Mouse (Mus musculus) heart, postnatal 0 days (tissue): ENCODE measurements at regions not wholly inside any gene's neighbourhood (a gene's known extent, or its start where the extent isn't known, plus 50 kb on each side); places are given as distances from the start of the nearest gene placed in this dataset.

ENCODE experiments used
- CTCF ChIP-seq: IDR thresholded peaks from 2 replicates; pipeline ENCODE4 v1.5.1; 2016; ENCODE audit warnings: antibody characterized with exemption, control low read depth, low read depth
- EP300 ChIP-seq: IDR thresholded peaks from 2 replicates; pipeline ENCODE4 v1.6.1; 2016; ENCODE audit warnings: antibody characterized with exemption, low read depth

GRCm38 (mm10) chr12:77143521-77143920, 94.4 kb upstream of the Fut8 start:
- TF ChIP-seq EP300 (no peak), CTCF (no peak)
